Mouse (Mus musculus): ENCODE measurements around the gene Zfhx3.

- TF ChIP-seq POLR2A (IDR thresholded peaks at IDR 0.05; ENCODE audit: low read depth, low read length) (no peak), CTCF (conservative IDR thresholded peaks at IDR 0.05; ENCODE audit: insufficient read depth, insufficient read length, low read depth, low read length) (no peak)
Measured at GRCm38 (mm10) chr8:108822841-108823266, 880.4 kb downstream of the Zfhx3 start.

Data from kidney, adult 2 months (tissue).